Mouse (Mus musculus): ENCODE measurements around the gene Irgq. TPM values are rescaled to one million over a fixed set of nuclear protein-coding genes. Genes with fewer than 3 reads are reported as not detected.
"Not testable (repeated sequence)": the region's sequence is repeated elsewhere in the genome, so short reads cannot be mapped to it uniquely, and the experiment has no call there.

Irgq gene
- polyA plus RNA-seq, 1 experiment from 2014 or later: 2.8 TPM

DNA sequence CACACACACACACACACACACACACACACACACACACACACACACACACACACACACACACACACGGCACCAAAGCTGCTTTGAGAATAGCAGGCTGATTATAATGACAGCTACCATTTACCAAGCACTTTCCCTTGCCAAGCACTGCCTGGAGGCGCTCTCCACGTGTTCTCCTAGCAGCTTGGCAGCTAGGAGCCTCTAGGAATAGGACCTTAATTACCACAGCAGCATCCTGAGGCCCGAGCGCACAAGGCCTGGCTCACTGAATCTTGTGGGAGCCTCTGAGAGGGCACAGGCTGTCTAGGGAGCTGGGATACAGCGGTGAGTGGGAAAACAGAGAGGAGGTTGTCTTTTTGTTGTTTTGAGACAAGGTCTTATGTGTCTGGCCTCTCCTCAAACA lies 12.8 kb upstream of the Irgq start:
- Histone ChIP-seq H3K9ac (no peak overlapping the region), H3K9me3 (replicated peaks) (no peaks in the 10 kb centered on the region), H3K4me3 (no peak overlapping the region), H3K27me3 (replicated peaks) (0 out of 2 replicates have a peak, but pooled peaks cover under 1% of the 10 kb centered on the region), H3K4me1 (no peaks in the 10 kb centered on the region), H3K4me2 (no peak overlapping the region), H3K27ac (no peak overlapping the region), H3K36me3 (peaks cover 12% of the 10 kb centered on the region; the same call in 1 of the 2 replicates)
- no peak for ATAC-seq
- WGBS (ENCODE audit: insufficient replicate concordance): 71% methylated on average over 6 of the region's 6 CpGs

GRCm38 (mm10) chr7:24519130-24519529 lies 11.4 kb upstream of the Irgq start:
- peaks cover 11% of the 10 kb centered on the region; the same call in 1 of the 2 replicates for H3K27me3 ChIP-seq (replicated peaks)
- H3K4me1 ChIP-seq: no peaks in the 10 kb centered on the region
- H3K9me3 ChIP-seq (replicated peaks): no peaks in the 10 kb centered on the region
- no peak overlapping the region for H3K4me2 ChIP-seq
- 58% methylated on average over 3 of the region's 3 CpGs for WGBS (ENCODE audit: insufficient replicate concordance)
- H3K4me3 ChIP-seq: no peak overlapping the region
- no peak for ATAC-seq
- H3K9ac ChIP-seq: no peak overlapping the region
- peaks cover 12% of the 10 kb centered on the region; the same call in 1 of the 2 replicates for H3K36me3 ChIP-seq
- H3K27ac ChIP-seq: no peak overlapping the region

- not testable (repeated sequence) for H3K4me3 ChIP-seq; H3K9ac ChIP-seq; ATAC-seq; H3K9me3 ChIP-seq (replicated peaks); H3K27ac ChIP-seq; H3K4me2 ChIP-seq; H3K4me1 ChIP-seq
- 72% methylated on average over 10 of the region's 10 CpGs for WGBS (ENCODE audit: insufficient replicate concordance)
- peaks cover 11% of the 10 kb centered on the region; the same call in 1 of the 2 replicates for H3K36me3 ChIP-seq
- peaks cover 11% of the 10 kb centered on the region; the same call in 1 of the 2 replicates for H3K27me3 ChIP-seq (replicated peaks)
Observed at GRCm38 (mm10) chr7:24520054-24520453, 10.4 kb upstream of the Irgq start.

DNA sequence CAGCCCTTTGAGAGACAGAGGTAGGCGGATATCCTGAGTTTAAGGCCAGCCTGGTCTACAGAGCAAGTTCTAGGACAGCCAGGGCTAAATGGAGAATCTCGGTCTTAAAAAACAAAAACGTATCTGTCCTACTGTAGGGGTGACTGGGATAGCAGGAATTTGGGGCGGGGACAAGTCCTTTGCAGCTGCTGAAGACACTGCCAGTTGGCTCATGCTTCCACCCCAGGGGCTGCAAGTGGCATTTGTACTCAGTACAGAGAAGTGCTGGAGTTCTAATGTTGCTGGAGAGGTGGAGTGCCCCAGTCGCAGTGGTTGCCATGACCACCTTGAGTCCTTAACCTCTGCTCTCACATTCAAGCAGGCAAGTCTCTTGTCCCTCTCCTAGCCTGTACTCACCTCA lies 7.7 kb upstream of the Irgq start:
- Histone ChIP-seq H3K4me3 (no peak overlapping the region), H3K4me2 (no peak overlapping the region), H3K4me1 (no peaks in the 10 kb centered on the region), H3K9me3 (replicated peaks) (no peaks in the 10 kb centered on the region), H3K27me3 (replicated peaks) (peaks cover 11% of the 10 kb centered on the region; the same call in 1 of the 2 replicates), H3K9ac (no peak overlapping the region), H3K36me3 (no peaks in the 10 kb centered on the region), H3K27ac (no peak overlapping the region)
- no peak for ATAC-seq
- WGBS (ENCODE audit: insufficient replicate concordance): 43% methylated on average over 5 of the region's 5 CpGs

GRCm38 (mm10) chr7:24523723-24524122 lies 6.8 kb upstream of the Irgq start:
- no peak for ATAC-seq
- no peaks in the 10 kb centered on the region for H3K36me3 ChIP-seq
- H3K27ac ChIP-seq: no peak overlapping the region
- peaks cover 11% of the 10 kb centered on the region; the same call in 1 of the 2 replicates for H3K27me3 ChIP-seq (replicated peaks)
- H3K4me3 ChIP-seq: no peak overlapping the region
- no peaks in the 10 kb centered on the region for H3K9me3 ChIP-seq (replicated peaks)
- WGBS (ENCODE audit: insufficient replicate concordance): 62% methylated on average over 6 of the region's 6 CpGs
- H3K9ac ChIP-seq: no peak overlapping the region
- no peak overlapping the region for H3K4me2 ChIP-seq
- H3K4me1 ChIP-seq: 0 out of 2 replicates have a peak, but pooled peaks cover under 1% of the 10 kb centered on the region

- Histone ChIP-seq H3K36me3 (no peaks in the 10 kb centered on the region), H3K9ac (no peak overlapping the region), H3K4me1 (peaks cover 13% of the 10 kb centered on the region), H3K4me3 (no peak overlapping the region), H3K27me3 (replicated peaks) (peaks cover 11% of the 10 kb centered on the region; the same call in 1 of the 2 replicates), H3K9me3 (replicated peaks) (no peaks in the 10 kb centered on the region), H3K4me2 (no peak overlapping the region), H3K27ac (no peak overlapping the region)
- ATAC-seq: no peak
- WGBS (ENCODE audit: insufficient replicate concordance): 64% methylated on average over 6 of the region's 6 CpGs
Observed at GRCm38 (mm10) chr7:24524978-24525377, 5.5 kb upstream of the Irgq start.

GRCm38 (mm10) chr7:24525686-24526420 lies 4.6 kb upstream of the Irgq start:
- 77% methylated on average over 12 of the region's 12 CpGs for WGBS (ENCODE audit: insufficient replicate concordance)
- Histone ChIP-seq H3K36me3 (no peaks in the 10 kb centered on the region), H3K9me3 (replicated peaks) (no peaks in the 10 kb centered on the region), H3K27me3 (replicated peaks) (peaks cover 11% of the 10 kb centered on the region; the same call in 1 of the 2 replicates), H3K4me1 (peaks cover 15% of the 10 kb centered on the region), H3K27ac (no peak overlapping the region), H3K4me3 (no peak overlapping the region), H3K9ac (no peak overlapping the region), H3K4me2 (no peak overlapping the region)
- no peak for ATAC-seq

- 78% methylated on average over 11 of the region's 11 CpGs for WGBS (ENCODE audit: insufficient replicate concordance)
- peaks cover 14% of the 10 kb centered on the region for H3K36me3 ChIP-seq
- no peaks in the 10 kb centered on the region for H3K9me3 ChIP-seq (replicated peaks)
- no peak overlapping the region for H3K4me3 ChIP-seq
- no peak overlapping the region for H3K9ac ChIP-seq
- H3K4me2 ChIP-seq: peak overlapping the region; percentile 93
- no peak for ATAC-seq
- peaks cover 8% of the 10 kb centered on the region; the same call in 1 of the 2 replicates for H3K27me3 ChIP-seq (replicated peaks)
- H3K27ac ChIP-seq: no peak overlapping the region
- H3K4me1 ChIP-seq: peaks cover 33% of the 10 kb centered on the region
Observed at GRCm38 (mm10) chr7:24528861-24529260, 1.6 kb upstream of the Irgq start.

DNA sequence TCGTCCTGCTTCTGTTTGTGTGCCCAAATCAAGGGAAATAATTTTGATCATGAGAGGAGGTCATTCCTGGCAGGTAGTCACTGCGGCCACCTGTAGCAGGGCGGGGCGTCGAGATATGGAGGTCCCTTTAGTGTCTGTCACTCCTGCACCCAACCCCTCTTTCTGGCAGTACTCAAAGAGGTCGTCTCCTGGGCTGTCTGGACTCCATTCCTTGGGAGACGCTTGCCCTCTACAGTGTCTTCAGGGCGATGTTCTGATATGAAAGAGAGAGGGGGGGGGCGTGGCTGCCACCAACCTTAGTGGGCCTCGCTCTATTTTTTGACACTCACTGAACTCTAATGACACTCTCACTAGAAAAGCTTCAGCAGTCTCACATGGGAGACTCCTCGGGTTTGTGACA lies 909 bp upstream of the Irgq start:
- peak overlapping the region; percentile 74 for H3K4me3 ChIP-seq
- peaks cover 33% of the 10 kb centered on the region for H3K4me1 ChIP-seq
- no peak for ATAC-seq
- H3K9ac ChIP-seq: peak overlapping the region; percentile 75
- 39% methylated on average over 11 of the region's 11 CpGs for WGBS (ENCODE audit: insufficient replicate concordance)
- H3K27ac ChIP-seq: peak overlapping the region; percentile 81
- H3K27me3 ChIP-seq (replicated peaks): peaks cover 12% of the 10 kb centered on the region; the same call in 1 of the 2 replicates
- H3K4me2 ChIP-seq: peak overlapping the region; percentile 93
- peaks cover 20% of the 10 kb centered on the region for H3K36me3 ChIP-seq
- H3K9me3 ChIP-seq (replicated peaks): no peaks in the 10 kb centered on the region

DNA sequence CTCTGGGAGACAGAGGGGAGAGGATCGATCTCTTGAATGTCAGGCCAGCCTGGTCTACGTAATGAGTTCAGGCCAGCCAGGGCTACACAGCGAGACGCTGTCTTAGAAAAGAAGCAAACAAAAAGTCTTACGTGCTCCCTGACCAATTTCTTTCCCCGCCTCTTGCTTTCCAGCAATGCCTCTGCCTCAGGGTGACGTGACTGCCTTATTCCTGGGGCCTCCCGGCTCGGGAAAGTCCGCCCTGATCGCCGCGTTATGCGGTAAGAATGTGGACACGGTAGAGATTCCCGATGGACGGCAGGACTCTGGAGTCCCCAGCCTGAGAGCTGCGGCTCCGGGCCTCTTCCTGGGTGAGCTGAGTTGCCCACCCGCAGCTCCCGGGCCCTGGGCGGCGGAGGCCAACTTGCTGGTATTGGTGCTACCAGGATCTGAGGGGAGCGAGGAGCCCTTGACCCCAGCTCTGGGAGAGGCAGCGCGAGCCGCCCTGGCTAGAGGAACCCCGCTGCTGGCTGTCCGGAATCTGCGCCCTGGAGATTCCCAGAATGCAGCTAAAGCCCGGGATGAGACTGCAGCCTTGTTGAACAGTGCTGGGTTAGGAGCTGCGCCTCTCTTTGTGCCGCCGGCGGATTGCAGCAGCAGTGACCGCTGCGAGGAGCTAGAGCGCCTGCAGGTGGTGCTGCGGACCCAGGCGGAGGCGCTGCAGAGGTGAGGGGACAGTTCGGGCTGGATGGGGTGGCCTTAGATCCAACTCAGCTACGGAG lies 902 bp downstream of the Irgq start:
- Histone ChIP-seq H3K27ac (peak overlapping the region; percentile 81), H3K4me3 (peak overlapping the region; percentile 74), H3K9ac (peak overlapping the region; percentile 75), H3K9me3 (replicated peaks) (no peaks in the 10 kb centered on the region), H3K4me2 (peak overlapping the region; percentile 93), H3K36me3 (peaks cover 28% of the 10 kb centered on the region), H3K4me1 (peaks cover 33% of the 10 kb centered on the region), H3K27me3 (replicated peaks) (peaks cover 12% of the 10 kb centered on the region; the same call in 1 of the 2 replicates)
- ATAC-seq: peak; percentile 61
- WGBS (ENCODE audit: insufficient replicate concordance): 4% methylated on average over 43 of the region's 43 CpGs

- peaks cover 28% of the 10 kb centered on the region for H3K36me3 ChIP-seq
- H3K27ac ChIP-seq: no peak overlapping the region
- H3K9me3 ChIP-seq (replicated peaks): no peaks in the 10 kb centered on the region
- H3K4me1 ChIP-seq: peaks cover 33% of the 10 kb centered on the region
- H3K4me3 ChIP-seq: no peak overlapping the region
- H3K4me2 ChIP-seq: no peak overlapping the region
- no peak overlapping the region for H3K9ac ChIP-seq
- H3K27me3 ChIP-seq (replicated peaks): peaks cover 12% of the 10 kb centered on the region; the same call in 1 of the 2 replicates
- no peak for ATAC-seq
- WGBS (ENCODE audit: insufficient replicate concordance): 86% methylated on average over 28 of the region's 28 CpGs
Observed at GRCm38 (mm10) chr7:24533031-24533571, 2.6 kb downstream of the Irgq start.

- Histone ChIP-seq H3K9ac (no peak overlapping the region), H3K36me3 (peaks cover 28% of the 10 kb centered on the region), H3K4me3 (no peak overlapping the region), H3K9me3 (replicated peaks) (no peaks in the 10 kb centered on the region), H3K4me1 (peaks cover 32% of the 10 kb centered on the region), H3K27me3 (replicated peaks) (peaks cover 12% of the 10 kb centered on the region; the same call in 1 of the 2 replicates), H3K27ac (no peak overlapping the region), H3K4me2 (no peak overlapping the region)
- no peak for ATAC-seq
- WGBS (ENCODE audit: insufficient replicate concordance): 72% methylated on average over 42 of the region's 42 CpGs
Observed at GRCm38 (mm10) chr7:24533806-24534205, 3.3 kb downstream of the Irgq start.
